Mouse (Mus musculus) kidney, postnatal 0 days (tissue): ENCODE results near the gene Akp3. TPM values are rescaled to one million over a fixed set of nuclear protein-coding genes. Genes with fewer than 3 reads are reported as not detected.

Experiments used
- ATAC-seq: fragments of 200-750 bp; cut with Nextera tagmentation; replicated peaks from 2 replicates; pipeline ENCODE4 v1.8.0; 2017; ENCODE audit warnings: low read depth, moderate number of reproducible peaks, moderate TSS enrichment, moderate library complexity; ENCODE audit not compliant: low FRiP score
- DNase-seq: peaks from one replicate; pipeline ENCODE4 v3.0.0-alpha.2; 2016; ENCODE audit warnings: low spot score
- H3K27ac ChIP-seq: fragments of 300-500 bp; sonication (generic); 2 replicates; pipeline ENCODE4 v1.5.1; 2014; ENCODE audit warnings: mild to moderate bottlenecking
- H3K27me3 ChIP-seq: fragments of 300-500 bp; sonication (generic); 2 replicates; pipeline ENCODE4 v1.6.1; 2014; ENCODE audit warnings: low read length, mixed read lengths; ENCODE audit not compliant: insufficient read depth
- H3K36me3 ChIP-seq: fragments of 300-500 bp; sonication (generic); 2 replicates; pipeline ENCODE4 v1.6.1; 2014; ENCODE audit warnings: low read length, mixed read lengths; ENCODE audit not compliant: insufficient read depth
- H3K4me1 ChIP-seq: fragments of 300-500 bp; sonication (generic); replicated peaks from 2 replicates; pipeline ENCODE4 v1.6.1; 2014; ENCODE audit warnings: antibody characterized with exemption, low read length, mixed read lengths; ENCODE audit not compliant: insufficient read depth
- H3K4me2 ChIP-seq: fragments of 300-500 bp; sonication (generic); 2 replicates; pipeline ENCODE4 v1.6.1; 2014; ENCODE audit warnings: mild to moderate bottlenecking, low read length, moderate library complexity, mixed read lengths
- H3K4me3 ChIP-seq: fragments of 300-500 bp; sonication (generic); replicated peaks from 2 replicates; pipeline ENCODE4 v1.5.1; 2014; ENCODE audit warnings: low read depth, low read length
- H3K9ac ChIP-seq: fragments of 300-500 bp; sonication (generic); 2 replicates; pipeline ENCODE4 v1.6.1; 2014; ENCODE audit warnings: low read depth, low read length
- H3K9me3 ChIP-seq: fragments of 300-500 bp; sonication (generic); replicated peaks from 2 replicates; pipeline ENCODE4 v1.6.1; 2016; ENCODE audit warnings: low read length, inconsistent platforms, mixed read lengths
- CTCF ChIP-seq: IDR thresholded peaks from 2 replicates; pipeline ENCODE4 v1.5.1; 2016; ENCODE audit warnings: antibody characterized with exemption, low read depth, mild to moderate bottlenecking, moderate library complexity
- WGBS: fragments of 180-500 bp; shearing (Covaris S2); extraction: QIAGEN DNeasy Blood & Tissue Kit; methylation state at CpG from one replicate; pipeline ENCODE4 v1.1.7; 2014; 5-methylcytosine and 5-hydroxymethylcytosine counted together
- polyA plus RNA-seq: library from polyadenylated mRNA; unstranded; fragments of >200 nt; fragmentation: Nextera tagmentation; extraction: Ambion mirVana; gene quantifications from 2 replicates; pipeline ENCODE4 v1.2.1, GENCODE M21; 2015

Akp3 gene
- polyA plus RNA-seq, 1 experiment from 2014 or later, result not detected

DNA sequence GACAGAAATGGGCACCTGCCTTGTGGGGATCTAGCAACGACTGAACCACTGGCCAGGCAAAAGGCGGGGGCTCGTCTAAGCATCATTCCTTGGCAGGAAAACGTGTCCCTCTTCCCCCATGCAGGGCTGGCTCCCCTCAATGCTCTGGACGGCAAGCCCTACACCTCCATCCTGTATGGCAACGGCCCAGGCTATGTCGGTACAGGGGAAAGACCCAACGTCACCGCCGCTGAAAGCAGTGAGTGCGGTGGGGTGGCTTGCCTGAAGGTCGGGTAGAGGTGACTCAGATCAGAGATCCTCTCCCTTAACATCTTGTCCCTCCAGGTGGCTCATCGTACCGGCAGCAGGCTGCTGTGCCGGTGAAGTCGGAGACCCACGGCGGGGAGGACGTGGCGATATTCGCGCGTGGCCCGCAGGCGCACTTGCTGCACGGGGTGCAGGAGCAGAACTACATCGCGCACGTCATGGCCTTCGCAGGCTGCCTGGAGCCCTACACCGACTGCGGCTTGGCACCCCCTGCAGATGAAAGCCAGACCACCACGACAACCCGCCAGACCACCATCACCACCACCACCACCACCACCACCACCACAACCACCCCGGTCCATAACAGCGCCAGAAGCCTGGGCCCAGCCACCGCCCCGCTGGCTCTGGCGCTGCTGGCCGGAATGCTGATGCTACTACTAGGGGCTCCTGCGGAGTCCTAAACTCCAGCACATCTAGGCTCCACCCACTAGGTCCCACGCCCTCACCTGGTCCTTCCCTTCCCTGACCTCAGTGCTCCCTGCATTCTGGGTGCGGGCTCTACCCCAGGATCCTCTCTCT, 2.6 kb downstream of the Akp3 start:
- Histone ChIP-seq H3K9ac (no peak overlapping the region), H3K4me2 (peak overlapping the region; percentile 14; the same call in 1 of the 2 replicates), H3K27me3 (peaks cover 28% of the 10 kb centered on the region), H3K9me3 (no peaks in the 10 kb centered on the region), H3K4me3 (no peak overlapping the region), H3K4me1 (no peaks in the 10 kb centered on the region; the same call in 1 of the 2 replicates), H3K36me3 (no peaks in the 10 kb centered on the region), H3K27ac (no peak overlapping the region)
- 10% methylated on average over 43 of the region's 43 CpGs for WGBS
- ATAC-seq (no peak), DNase-seq (no peak)
- no peak for TF ChIP-seq CTCF

GRCm38 (mm10) chr1:87131803-87132202, 7.0 kb downstream of the Akp3 start:
- no peak overlapping the region for H3K4me2 ChIP-seq
- no peaks in the 10 kb centered on the region for H3K9me3 ChIP-seq
- H3K9ac ChIP-seq, result no peak overlapping the region
- peaks cover 21% of the 10 kb centered on the region for H3K27me3 ChIP-seq
- no peak overlapping the region for H3K27ac ChIP-seq
- H3K36me3 ChIP-seq, result no peaks in the 10 kb centered on the region
- no peaks in the 10 kb centered on the region; the same call in 1 of the 2 replicates for H3K4me1 ChIP-seq
- TF ChIP-seq CTCF, result no peak
- DNase-seq (no peak), ATAC-seq (no peak)
- no peak overlapping the region for H3K4me3 ChIP-seq
- WGBS, result 73% methylated on average over 4 of the region's 4 CpGs

GRCm38 (mm10) chr1:87141550-87141949, 16.8 kb downstream of the Akp3 start:
- DNase-seq (no peak), ATAC-seq (no peak)
- H3K9me3 ChIP-seq, result no peaks in the 10 kb centered on the region
- no peak overlapping the region for H3K4me3 ChIP-seq
- H3K27me3 ChIP-seq, result no peaks in the 10 kb centered on the region
- no peak overlapping the region for H3K4me2 ChIP-seq
- no peaks in the 10 kb centered on the region for H3K36me3 ChIP-seq
- no peaks in the 10 kb centered on the region for H3K4me1 ChIP-seq
- no peak overlapping the region for H3K27ac ChIP-seq
- H3K9ac ChIP-seq, result no peak overlapping the region
- no peak for TF ChIP-seq CTCF
- WGBS, result 83% methylated on average over 4 of the region's 4 CpGs

- Histone ChIP-seq H3K27ac (no peak overlapping the region), H3K4me2 (no peak overlapping the region), H3K4me1 (no peaks in the 10 kb centered on the region), H3K9ac (no peak overlapping the region), H3K27me3 (no peaks in the 10 kb centered on the region), H3K4me3 (no peak overlapping the region), H3K9me3 (no peaks in the 10 kb centered on the region), H3K36me3 (no peaks in the 10 kb centered on the region)
- ATAC-seq (no peak), DNase-seq (no peak)
- TF ChIP-seq CTCF, result no peak
- 61% methylated on average over 9 of the region's 9 CpGs for WGBS
Measured at GRCm38 (mm10) chr1:87142456-87142855, 17.7 kb downstream of the Akp3 start.

DNA sequence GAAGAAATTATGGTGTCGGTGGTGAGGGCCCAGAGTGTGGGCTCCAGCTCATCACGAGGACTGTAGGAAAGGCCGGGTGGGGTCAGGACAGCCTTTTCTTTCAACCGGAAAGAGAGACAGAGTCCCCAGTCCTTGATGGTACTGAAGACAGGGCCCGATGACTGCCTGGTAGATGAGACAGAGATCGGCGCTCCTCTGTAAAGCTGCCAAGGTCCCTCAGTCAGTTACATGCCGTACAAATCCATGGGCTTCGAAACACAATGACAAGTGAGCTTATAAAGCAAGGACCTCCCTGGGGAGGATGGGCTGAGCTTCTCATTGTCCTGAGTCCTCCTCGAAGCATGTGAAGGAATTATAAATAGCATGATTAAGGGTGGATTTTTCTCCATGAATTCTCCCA, 18.4 kb downstream of the Akp3 start:
- no peak overlapping the region for H3K27ac ChIP-seq
- H3K4me3 ChIP-seq, result no peak overlapping the region
- H3K4me2 ChIP-seq, result no peak overlapping the region
- H3K27me3 ChIP-seq, result no peaks in the 10 kb centered on the region
- ATAC-seq (no peak), DNase-seq (no peak)
- H3K9me3 ChIP-seq, result no peaks in the 10 kb centered on the region
- no peak for TF ChIP-seq CTCF
- H3K9ac ChIP-seq, result no peak overlapping the region
- WGBS, result 81% methylated on average over 10 of the region's 10 CpGs
- no peaks in the 10 kb centered on the region for H3K4me1 ChIP-seq
- no peaks in the 10 kb centered on the region for H3K36me3 ChIP-seq

GRCm38 (mm10) chr1:87149422-87149821, 24.6 kb downstream of the Akp3 start:
- Histone ChIP-seq H3K36me3 (no peaks in the 10 kb centered on the region), H3K9me3 (no peaks in the 10 kb centered on the region), H3K4me1 (no peaks in the 10 kb centered on the region; the same call in 1 of the 2 replicates), H3K4me2 (no peak overlapping the region), H3K4me3 (no peak overlapping the region), H3K9ac (no peak overlapping the region), H3K27me3 (peaks cover 30% of the 10 kb centered on the region), H3K27ac (no peak overlapping the region)
- DNase-seq, result no peak
- ATAC-seq, result peak; percentile 40; the same call in 1 of the 2 replicates
- TF ChIP-seq CTCF, result no peak
- 33% methylated on average over 13 of the region's 13 CpGs for WGBS
